Mouse (Mus musculus) neural tube, embryonic 15.5 days (tissue): ENCODE data around the gene Cenpt. TPM values are rescaled to one million over a fixed set of nuclear protein-coding genes. Genes with fewer than 3 reads are reported as not detected.
A peak's percentile ranks its signal among the peaks of the same experiment; 100 is the strongest.

Experiments used
- ATAC-seq: fragments of 200-750 bp; cut with Nextera tagmentation; 2 replicates; pipeline ENCODE4 v1.8.0; 2017; ENCODE audit warnings: mild to moderate bottlenecking, moderate TSS enrichment, moderate library complexity; ENCODE audit not compliant: low FRiP score
- H3K27ac ChIP-seq: fragments of 300-500 bp; sonication (generic); replicated peaks from 2 replicates; pipeline ENCODE4 v1.5.1; 2015; ENCODE audit warnings: mild to moderate bottlenecking, inconsistent platforms
- H3K27me3 ChIP-seq: fragments of 300-500 bp; sonication (generic); replicated peaks from 2 replicates; pipeline ENCODE4 v1.6.1; 2015; ENCODE audit warnings: inconsistent platforms
- H3K36me3 ChIP-seq: fragments of 300-500 bp; sonication (generic); 2 replicates; pipeline ENCODE4 v1.6.1; 2015; ENCODE audit warnings: inconsistent platforms
- H3K4me1 ChIP-seq: fragments of 300-500 bp; sonication (generic); 2 replicates; pipeline ENCODE4 v1.6.1; 2015; ENCODE audit warnings: inconsistent platforms
- H3K4me2 ChIP-seq: fragments of 300-500 bp; sonication (generic); 2 replicates; pipeline ENCODE4 v1.6.1; 2015; ENCODE audit warnings: inconsistent platforms, mild to moderate bottlenecking, moderate library complexity
- H3K4me3 ChIP-seq: fragments of 300-500 bp; sonication (generic); replicated peaks from 2 replicates; pipeline ENCODE4 v1.5.1; 2015; ENCODE audit warnings: mild to moderate bottlenecking, inconsistent platforms
- H3K9ac ChIP-seq: fragments of 300-500 bp; sonication (generic); replicated peaks from 2 replicates; pipeline ENCODE4 v1.6.1; 2015; ENCODE audit warnings: mild to moderate bottlenecking, inconsistent platforms
- H3K9me3 ChIP-seq: fragments of 300-500 bp; sonication (generic); replicated peaks from 2 replicates; pipeline ENCODE4 v1.6.1; 2016; ENCODE audit warnings: inconsistent platforms
- WGBS: fragments of 180-500 bp; shearing (Covaris S2); methylation state at CpG from one replicate; pipeline ENCODE4 v1.1.7; 2015; ENCODE audit warnings: mixed read lengths; 5-methylcytosine and 5-hydroxymethylcytosine counted together
- polyA plus RNA-seq: library from polyadenylated mRNA; unstranded; fragments of >200 nt; fragmentation: Nextera tagmentation; extraction: Ambion mirVana; gene quantifications from 2 replicates; pipeline ENCODE4 v1.2.1, GENCODE M21; 2015

The Cenpt gene
- polyA plus RNA-seq, 1 experiment from 2014 or later: 49.3 TPM

GRCm38 (mm10) chr8:105819659-105820058, 33.4 kb downstream of the Cenpt start:
- no peak for ATAC-seq
- no peak overlapping the region for H3K27ac ChIP-seq
- WGBS: 95% methylated on average over 3 of the region's 3 CpGs
- H3K4me3 ChIP-seq: no peak overlapping the region
- H3K4me2 ChIP-seq: no peak overlapping the region
- H3K9ac ChIP-seq: no peak overlapping the region
- H3K27me3 ChIP-seq: no peaks in the 10 kb centered on the region
- H3K9me3 ChIP-seq: no peaks in the 10 kb centered on the region
- H3K4me1 ChIP-seq: peaks cover 14% of the 10 kb centered on the region
- H3K36me3 ChIP-seq: peaks cover 38% of the 10 kb centered on the region

GRCm38 (mm10) chr8:105813241-105813640, 39.8 kb downstream of the Cenpt start:
- no peaks in the 10 kb centered on the region for H3K27me3 ChIP-seq
- H3K9ac ChIP-seq: no peak overlapping the region
- H3K4me2 ChIP-seq: no peak overlapping the region
- no peaks in the 10 kb centered on the region for H3K9me3 ChIP-seq
- peaks cover 12% of the 10 kb centered on the region; the same call in 1 of the 2 replicates for H3K36me3 ChIP-seq
- peaks cover 14% of the 10 kb centered on the region; the same call in 1 of the 2 replicates for H3K4me1 ChIP-seq
- 95% methylated on average over 6 of the region's 6 CpGs for WGBS
- no peak overlapping the region for H3K27ac ChIP-seq
- no peak overlapping the region for H3K4me3 ChIP-seq
- no peak for ATAC-seq

DNA sequence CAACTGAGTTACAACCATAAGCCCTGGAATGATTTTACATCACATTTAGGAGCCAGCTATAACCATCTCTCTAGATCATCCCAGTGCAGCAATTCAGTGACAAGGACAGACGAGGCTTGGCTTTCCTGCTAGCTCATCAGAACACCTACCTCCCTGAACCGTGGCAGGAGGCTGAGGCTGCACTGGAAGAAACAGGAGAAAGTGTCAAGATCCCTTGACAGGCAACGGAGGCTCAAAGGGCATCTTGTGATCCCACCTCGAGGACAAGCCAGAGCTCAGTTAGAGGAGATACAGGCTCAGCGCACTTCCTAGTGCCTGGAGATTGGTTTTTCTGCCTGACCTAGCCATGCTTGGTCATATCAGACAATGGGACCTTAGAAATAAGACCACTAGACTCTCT, 40.6 kb downstream of the Cenpt start:
- Histone ChIP-seq H3K4me1 (peaks cover 19% of the 10 kb centered on the region; the same call in 1 of the 2 replicates), H3K9ac (no peak overlapping the region)
- WGBS: 89% methylated on average over 5 of the region's 5 CpGs

DNA sequence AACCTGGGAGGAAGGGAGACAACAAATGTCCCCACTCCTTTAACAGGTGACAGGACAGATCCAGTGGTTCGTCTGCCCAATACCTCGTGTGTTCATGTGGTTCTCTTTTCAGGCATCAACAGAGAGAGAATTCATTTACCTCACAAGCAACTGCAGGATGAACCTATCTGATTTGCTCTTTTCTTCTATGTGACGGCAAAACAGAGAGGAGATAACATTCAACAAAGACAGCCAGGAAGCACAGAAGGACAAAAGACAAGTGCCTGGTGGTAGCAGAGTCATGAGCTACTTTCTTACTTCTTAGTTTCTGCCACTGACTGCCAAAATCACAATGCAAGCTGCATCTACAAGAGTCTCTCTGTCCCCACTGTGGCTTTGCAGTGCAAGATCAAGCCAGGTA, 41.5 kb downstream of the Cenpt start:
- no peak overlapping the region for H3K9ac ChIP-seq
- H3K36me3 ChIP-seq: peaks cover 9% of the 10 kb centered on the region; the same call in 1 of the 2 replicates
- no peak for ATAC-seq
- H3K4me2 ChIP-seq: no peak overlapping the region
- no peak overlapping the region for H3K27ac ChIP-seq
- peaks cover 19% of the 10 kb centered on the region; the same call in 1 of the 2 replicates for H3K4me1 ChIP-seq
- H3K27me3 ChIP-seq: no peaks in the 10 kb centered on the region
- WGBS: 81% methylated on average over 3 of the region's 3 CpGs
- H3K4me3 ChIP-seq: no peak overlapping the region
- no peaks in the 10 kb centered on the region for H3K9me3 ChIP-seq

More for the DNA sequence above, 40.6 kb downstream of the Cenpt start:
- no peaks in the 10 kb centered on the region for H3K9me3 ChIP-seq
- peaks cover 9% of the 10 kb centered on the region; the same call in 1 of the 2 replicates for H3K36me3 ChIP-seq
- no peak for ATAC-seq
- H3K4me2 ChIP-seq: no peak overlapping the region
- no peak overlapping the region for H3K27ac ChIP-seq
- no peaks in the 10 kb centered on the region for H3K27me3 ChIP-seq
- no peak overlapping the region for H3K4me3 ChIP-seq

DNA sequence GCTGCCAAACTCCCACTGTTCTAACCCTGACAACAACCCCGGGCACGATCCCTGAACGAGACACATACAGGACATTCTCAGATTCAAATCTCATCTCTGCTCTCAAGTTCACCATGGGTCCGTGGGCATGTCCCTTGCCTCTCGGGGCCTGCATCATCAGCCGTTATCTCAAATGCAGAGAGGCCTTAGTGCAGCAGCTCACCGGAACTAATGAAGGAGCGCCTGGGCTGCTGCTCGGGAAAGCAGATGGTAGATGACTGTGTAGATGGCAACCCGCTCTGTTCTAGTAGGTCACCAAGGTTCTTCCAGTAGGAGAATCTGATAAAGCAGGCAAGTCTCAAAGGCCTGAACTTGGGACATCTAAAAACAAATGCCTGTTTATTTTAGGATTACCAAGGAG, 42.0 kb downstream of the Cenpt start:
- Histone ChIP-seq H3K27ac (no peak overlapping the region), H3K4me1 (peaks cover 19% of the 10 kb centered on the region; the same call in 1 of the 2 replicates), H3K36me3 (peaks cover 9% of the 10 kb centered on the region; the same call in 1 of the 2 replicates), H3K9me3 (no peaks in the 10 kb centered on the region), H3K4me3 (no peak overlapping the region), H3K4me2 (no peak overlapping the region), H3K9ac (no peak overlapping the region), H3K27me3 (no peaks in the 10 kb centered on the region)
- 80% methylated on average over 10 of the region's 10 CpGs for WGBS
- no peak for ATAC-seq

GRCm38 (mm10) chr8:105810245-105810786, 42.8 kb downstream of the Cenpt start:
- no peak for ATAC-seq
- WGBS: 84% methylated on average over 6 of the region's 6 CpGs
- H3K4me3 ChIP-seq: no peak overlapping the region
- H3K9ac ChIP-seq: no peak overlapping the region
- no peak overlapping the region for H3K27ac ChIP-seq
- H3K4me1 ChIP-seq: peaks cover 25% of the 10 kb centered on the region
- no peak overlapping the region for H3K4me2 ChIP-seq
- peaks cover 10% of the 10 kb centered on the region; the same call in 1 of the 2 replicates for H3K36me3 ChIP-seq
- H3K27me3 ChIP-seq: no peaks in the 10 kb centered on the region
- H3K9me3 ChIP-seq: no peaks in the 10 kb centered on the region

- Histone ChIP-seq H3K9ac (no peak overlapping the region), H3K4me3 (no peak overlapping the region)
- 95% methylated on average over 2 of the region's 2 CpGs for WGBS
These were observed 44.6 kb downstream of the Cenpt start for GRCm38 (mm10) chr8:105808480-105808879.

DNA sequence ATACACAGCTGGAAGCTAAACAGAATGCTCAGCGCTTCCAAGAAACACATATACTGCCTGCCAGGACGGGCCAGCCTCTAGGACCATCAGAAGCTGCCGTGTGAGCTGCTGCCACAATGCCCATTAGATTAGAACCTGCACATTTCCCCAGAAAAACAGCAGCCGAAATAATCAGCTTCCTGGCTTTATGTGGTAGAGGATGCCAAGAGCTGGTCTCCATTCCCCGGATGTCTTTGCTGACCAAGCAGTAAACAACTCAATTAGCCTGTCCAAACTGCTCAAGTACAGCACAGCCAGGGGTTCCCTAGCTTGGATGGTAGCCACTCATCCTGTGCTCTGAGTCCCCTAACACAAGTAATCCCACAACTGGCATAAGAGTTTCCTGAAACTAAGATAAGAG, 45.3 kb downstream of the Cenpt start:
- H3K27me3 ChIP-seq: no peaks in the 10 kb centered on the region
- H3K4me2 ChIP-seq: no peak overlapping the region
- peaks cover 17% of the 10 kb centered on the region for H3K36me3 ChIP-seq
- H3K9ac ChIP-seq: no peak overlapping the region
- peaks cover 26% of the 10 kb centered on the region for H3K4me1 ChIP-seq
- H3K27ac ChIP-seq: no peak overlapping the region
- WGBS: 78% methylated on average over 5 of the region's 5 CpGs
- no peak for ATAC-seq
- no peaks in the 10 kb centered on the region for H3K9me3 ChIP-seq
- no peak overlapping the region for H3K4me3 ChIP-seq

More at GRCm38 (mm10) chr8:105808480-105808879, 44.6 kb downstream of the Cenpt start:
- Histone ChIP-seq H3K27ac (no peak overlapping the region), H3K9me3 (no peaks in the 10 kb centered on the region), H3K27me3 (no peaks in the 10 kb centered on the region), H3K36me3 (peaks cover 15% of the 10 kb centered on the region), H3K4me2 (no peak overlapping the region), H3K4me1 (peaks cover 26% of the 10 kb centered on the region)
- ATAC-seq: no peak

DNA sequence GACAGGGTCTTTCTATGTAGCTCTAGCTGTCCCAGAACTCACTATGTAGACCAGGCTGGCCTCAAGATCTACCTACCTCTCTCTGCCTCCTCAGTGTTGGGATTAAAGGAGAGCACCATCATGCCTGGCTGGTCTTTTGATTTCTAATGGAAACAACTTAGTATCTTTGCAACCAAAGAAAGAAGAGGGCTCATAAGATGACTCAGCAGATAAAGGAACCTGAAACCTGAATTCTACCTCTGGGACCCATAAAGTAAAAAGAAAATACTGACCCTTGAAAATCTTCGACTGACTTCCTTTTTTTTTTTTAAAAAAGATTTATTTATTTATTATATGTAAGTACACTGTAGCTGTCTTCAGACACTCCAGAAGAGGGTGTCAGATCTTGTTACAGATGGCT, 47.1 kb downstream of the Cenpt start:
- no peak overlapping the region for H3K4me3 ChIP-seq
- H3K27me3 ChIP-seq: no peaks in the 10 kb centered on the region
- H3K9ac ChIP-seq: no peak overlapping the region
- no peak overlapping the region for H3K4me2 ChIP-seq
- peaks cover 14% of the 10 kb centered on the region for H3K36me3 ChIP-seq
- WGBS: 82% methylated on average over 1 of the region's 1 CpGs
- no peaks in the 10 kb centered on the region for H3K9me3 ChIP-seq
- peaks cover 17% of the 10 kb centered on the region for H3K4me1 ChIP-seq
- no peak for ATAC-seq
- no peak overlapping the region for H3K27ac ChIP-seq

- Histone ChIP-seq H3K4me1 (peaks cover 17% of the 10 kb centered on the region), H3K9ac (no peak overlapping the region), H3K9me3 (no peaks in the 10 kb centered on the region), H3K36me3 (peaks cover 14% of the 10 kb centered on the region), H3K4me2 (no peak overlapping the region), H3K27ac (peak overlapping the region; percentile 2; the same call in 1 of the 2 replicates), H3K4me3 (no peak overlapping the region), H3K27me3 (no peaks in the 10 kb centered on the region)
- ATAC-seq: no peak
- WGBS: 54% methylated on average over 3 of the region's 3 CpGs
These were observed 47.7 kb downstream of the Cenpt start for GRCm38 (mm10) chr8:105805346-105805745.

GRCm38 (mm10) chr8:105804797-105805196, 48.3 kb downstream of the Cenpt start:
- no peak for ATAC-seq
- no peak overlapping the region for H3K27ac ChIP-seq
- H3K36me3 ChIP-seq: peaks cover 14% of the 10 kb centered on the region
- H3K4me3 ChIP-seq: no peak overlapping the region
- no peak overlapping the region for H3K9ac ChIP-seq
- 94% methylated on average over 7 of the region's 7 CpGs for WGBS
- no peak overlapping the region for H3K4me2 ChIP-seq
- peaks cover 17% of the 10 kb centered on the region for H3K4me1 ChIP-seq
- no peaks in the 10 kb centered on the region for H3K9me3 ChIP-seq
- H3K27me3 ChIP-seq: no peaks in the 10 kb centered on the region

- H3K9ac ChIP-seq: no peak overlapping the region
- no peak overlapping the region for H3K27ac ChIP-seq
- H3K4me1 ChIP-seq: peaks cover 15% of the 10 kb centered on the region
- no peaks in the 10 kb centered on the region for H3K27me3 ChIP-seq
- 90% methylated on average over 6 of the region's 6 CpGs for WGBS
- peaks cover 12% of the 10 kb centered on the region for H3K36me3 ChIP-seq
- ATAC-seq: no peak
- no peak overlapping the region for H3K4me3 ChIP-seq
- no peaks in the 10 kb centered on the region for H3K9me3 ChIP-seq
- no peak overlapping the region for H3K4me2 ChIP-seq
These were observed 51.7 kb downstream of the Cenpt start for GRCm38 (mm10) chr8:105801153-105801904.
